Mouse (Mus musculus) heart, adult 9 months (tissue): ENCODE measurements at regions not wholly inside any gene's neighbourhood (a gene's known extent, or its start where the extent isn't known, plus 50 kb on each side); places are given as distances from the start of the nearest gene placed in this dataset.

Experiments used
- DNase-seq, 2 experiments: peaks; one replicate each; pipeline ENCODE4 v3.0.0; 2022; ENCODE audit warnings: low spot score in 2 of 2

DNA sequence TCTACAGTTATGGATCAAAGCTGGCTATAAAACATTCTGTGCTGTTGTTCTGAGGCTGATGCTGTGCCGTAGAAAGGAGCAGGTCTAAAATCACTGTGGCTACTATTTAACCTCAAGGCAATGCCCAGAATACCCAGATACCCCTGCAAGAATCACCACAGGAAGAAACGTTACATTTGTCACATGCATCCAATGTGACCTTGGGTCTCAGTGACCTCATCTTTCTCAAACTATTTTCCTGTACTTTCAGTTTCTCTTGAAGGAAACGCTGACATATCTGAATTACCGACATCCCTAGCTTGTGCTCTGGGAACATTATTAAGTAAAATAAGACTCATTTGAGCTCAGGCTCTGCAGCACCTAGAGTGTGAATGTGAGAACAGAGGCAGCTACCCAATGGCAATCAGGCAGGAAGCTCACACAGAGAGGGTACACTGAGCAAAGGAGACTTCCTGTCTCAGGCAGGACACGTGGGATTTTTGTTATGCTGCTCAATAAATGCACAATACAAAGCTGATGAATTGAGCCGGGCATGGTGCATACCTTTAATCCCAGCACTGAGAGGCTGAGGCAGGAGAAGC lies 436.7 kb upstream of the Jarid2 start:
- DNase-seq = peak in 1 of 2 experiments; percentile 28

DNA sequence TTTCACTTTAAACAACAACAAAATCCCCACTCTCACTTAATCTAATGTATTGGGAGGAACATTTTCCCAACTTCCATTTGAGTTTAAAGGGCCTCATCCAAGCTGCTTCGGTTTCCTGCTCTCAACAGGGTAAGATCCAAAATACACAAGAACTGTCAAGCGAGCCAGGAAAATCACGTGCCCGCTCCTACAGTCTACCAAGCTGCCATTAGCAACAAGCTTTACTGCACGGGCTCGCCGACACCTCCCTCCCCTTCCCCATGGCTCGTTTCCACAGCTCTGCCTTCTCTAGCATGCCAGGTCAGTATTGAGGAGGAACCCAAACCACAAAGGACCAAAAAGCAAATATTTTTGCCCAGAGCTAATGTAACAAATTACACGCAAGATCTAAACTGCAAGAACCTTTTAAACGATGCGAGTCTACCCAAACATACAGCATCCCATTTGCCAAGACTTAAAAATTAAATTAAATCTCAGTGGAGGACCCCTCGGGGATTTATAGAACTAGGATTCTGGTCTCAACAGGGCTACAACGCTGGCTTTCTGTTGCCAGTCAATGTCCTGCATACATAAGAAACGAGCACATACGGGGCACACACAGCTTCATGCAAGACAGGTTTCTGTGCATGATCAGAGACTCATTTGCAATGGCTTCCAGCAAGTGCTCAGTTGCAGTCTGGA lies 435.4 kb upstream of the Jarid2 start:
- DNase-seq = peak; percentile 79 to 83

DNA sequence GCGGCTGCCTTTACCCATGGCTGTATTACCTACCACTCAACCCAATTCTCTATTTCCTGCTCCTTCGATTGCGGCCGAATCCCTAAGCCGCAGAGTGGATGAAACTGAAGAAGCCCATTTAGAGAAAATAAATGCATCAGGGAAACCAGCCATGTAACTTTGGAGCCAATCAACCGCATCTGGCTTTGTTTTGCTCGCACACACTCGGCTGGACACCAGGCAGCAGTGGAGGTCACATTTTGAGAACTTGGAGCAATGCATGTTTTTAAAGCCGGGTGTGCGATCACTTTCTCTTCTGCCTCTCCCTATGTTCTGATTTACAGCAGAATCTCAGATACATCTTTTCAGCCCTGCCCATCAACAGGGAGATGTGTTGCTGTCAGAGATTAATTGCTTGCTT lies 433.7 kb upstream of the Jarid2 start:
- peak in 1 of 2 experiments; percentile 25 for DNase-seq

DNA sequence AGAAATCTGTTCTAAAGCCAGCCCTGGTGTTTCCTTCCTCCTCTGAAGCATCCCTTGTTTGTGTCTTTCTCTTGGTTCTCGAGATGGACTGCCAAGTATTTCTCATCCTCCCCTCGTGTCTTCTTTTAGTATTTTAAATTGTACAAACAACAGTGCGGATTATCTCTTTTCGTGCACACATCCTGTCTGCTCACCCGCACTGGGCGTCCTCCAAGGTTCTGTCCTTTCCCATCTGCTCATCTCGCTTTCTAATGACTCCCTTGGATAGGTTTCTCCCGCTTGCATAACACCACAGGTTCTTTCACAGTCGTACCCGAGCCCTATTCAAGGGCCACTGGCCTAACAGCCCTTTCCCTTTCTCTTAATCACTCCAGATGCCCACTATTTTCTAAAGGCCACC lies 428.7 kb upstream of the Jarid2 start:
- no peak for DNase-seq

DNA sequence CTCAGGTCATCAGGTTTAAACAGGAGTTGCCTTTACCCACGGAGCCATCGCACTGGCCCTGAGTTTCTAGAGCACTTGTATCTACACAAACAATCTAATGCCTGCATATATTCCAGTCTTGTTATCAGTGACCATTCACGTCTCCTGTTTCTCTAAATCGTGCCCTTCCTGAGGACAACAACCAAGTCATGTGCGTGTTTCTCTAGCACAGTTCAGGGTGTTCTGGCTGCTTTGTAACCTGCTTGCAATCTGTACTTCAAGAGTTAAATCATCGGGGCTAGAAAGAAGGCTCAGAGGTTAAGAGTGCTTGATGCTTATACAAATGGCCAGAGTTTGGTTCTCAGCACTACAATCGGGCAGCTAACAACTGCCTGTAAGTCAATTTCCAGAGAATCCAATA lies 428.1 kb upstream of the Jarid2 start:
- DNase-seq = no peak

DNA sequence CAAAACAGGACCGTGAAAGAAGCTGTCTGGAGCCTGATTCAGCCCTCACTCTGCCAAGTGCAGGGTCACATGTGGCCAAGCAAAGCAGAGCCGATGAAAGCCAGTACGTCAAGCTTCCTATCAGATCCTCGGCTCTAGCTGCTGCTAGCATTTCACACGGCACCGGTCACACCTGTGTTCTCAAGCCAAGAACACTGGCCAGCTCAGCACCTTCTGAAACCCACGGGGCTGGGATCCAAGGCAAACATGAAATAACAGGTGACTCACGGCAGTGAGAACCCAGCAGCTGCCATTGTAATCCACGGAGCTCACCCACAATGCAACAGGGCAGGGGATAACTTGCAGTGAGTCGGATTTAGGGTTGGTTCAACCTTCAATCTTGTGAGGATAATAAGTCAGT lies 427.3 kb upstream of the Jarid2 start:
- peak; percentile 79 to 87 for DNase-seq

DNA sequence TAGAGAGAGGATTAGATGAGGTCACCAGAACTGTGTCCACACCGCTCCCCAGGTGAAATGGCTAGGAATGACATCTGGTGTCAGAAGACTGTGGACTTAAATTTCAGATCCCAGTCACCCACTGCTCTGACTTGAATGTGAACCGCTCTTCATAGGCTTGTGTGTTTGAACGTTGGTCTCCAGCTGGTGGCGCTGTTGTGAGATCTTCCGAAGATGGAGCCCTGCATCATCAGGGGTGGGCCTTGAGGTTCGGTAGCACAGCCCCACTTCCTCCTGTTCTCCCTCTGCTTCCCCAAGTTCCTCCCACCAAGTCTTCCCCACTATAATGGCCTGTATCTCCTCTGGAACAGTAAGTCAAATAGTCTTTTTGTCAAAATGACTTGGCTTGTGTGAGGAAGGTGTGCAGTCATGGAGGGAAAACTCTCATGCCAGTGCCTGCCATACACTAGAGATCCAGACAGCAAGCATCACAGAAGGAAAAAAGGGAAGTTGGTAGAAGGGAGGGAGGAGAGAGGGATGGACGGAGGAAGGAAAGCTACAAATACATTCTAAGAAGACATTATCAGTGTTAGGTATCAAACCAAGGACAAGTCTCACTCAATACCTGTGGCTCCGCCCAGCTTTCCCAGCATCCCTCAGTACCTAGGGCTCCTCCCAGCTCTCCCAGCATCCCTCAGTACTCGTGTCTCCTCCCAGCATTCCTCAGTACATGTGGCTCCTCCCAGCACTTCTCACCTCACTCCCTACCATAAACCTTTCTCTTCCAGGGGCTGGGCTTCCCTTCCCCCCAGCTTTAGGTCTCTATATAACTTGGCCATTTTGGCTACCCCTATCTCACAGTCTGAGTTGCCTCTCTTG lies 423.9 kb upstream of the Jarid2 start:
- no peak for DNase-seq

DNA sequence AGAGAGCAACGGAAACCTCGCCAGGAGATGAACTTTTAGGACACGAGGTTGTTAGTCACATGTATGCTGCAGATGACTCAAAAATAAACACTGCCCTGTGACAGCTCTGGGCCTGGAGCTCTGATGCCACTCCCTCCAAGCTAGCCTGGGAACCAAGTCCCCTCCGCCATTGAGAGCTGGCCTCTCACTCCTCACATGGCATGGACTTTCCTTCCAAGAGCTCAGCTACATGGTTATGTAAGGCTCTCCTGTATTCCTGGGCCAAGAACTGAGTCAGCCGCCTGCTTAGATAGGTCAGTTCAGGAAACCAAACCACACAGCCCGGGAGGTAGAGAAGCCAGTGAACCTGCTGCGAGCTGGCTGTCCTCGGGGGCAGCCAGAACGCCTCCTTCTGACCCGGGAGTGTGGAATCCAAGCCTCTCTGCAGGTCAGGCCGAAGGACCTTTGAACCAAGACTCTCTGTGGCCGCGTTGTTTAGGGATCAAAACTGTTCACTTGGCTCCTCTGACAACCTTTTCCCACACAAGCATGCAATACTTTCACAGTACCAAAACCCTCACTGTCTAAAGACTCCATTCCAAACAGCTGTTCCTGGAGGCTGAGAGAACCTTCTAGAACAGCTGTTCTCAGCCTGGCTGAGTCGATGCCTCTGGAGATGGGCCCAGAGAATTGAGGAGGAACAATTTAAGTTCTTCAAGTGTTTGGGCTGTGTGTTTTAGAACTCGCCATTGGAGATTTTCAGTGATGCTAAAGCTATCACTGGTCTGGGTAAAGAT lies 422.8 kb upstream of the Jarid2 start:
- peak; percentile 93 to 96 for DNase-seq

DNA sequence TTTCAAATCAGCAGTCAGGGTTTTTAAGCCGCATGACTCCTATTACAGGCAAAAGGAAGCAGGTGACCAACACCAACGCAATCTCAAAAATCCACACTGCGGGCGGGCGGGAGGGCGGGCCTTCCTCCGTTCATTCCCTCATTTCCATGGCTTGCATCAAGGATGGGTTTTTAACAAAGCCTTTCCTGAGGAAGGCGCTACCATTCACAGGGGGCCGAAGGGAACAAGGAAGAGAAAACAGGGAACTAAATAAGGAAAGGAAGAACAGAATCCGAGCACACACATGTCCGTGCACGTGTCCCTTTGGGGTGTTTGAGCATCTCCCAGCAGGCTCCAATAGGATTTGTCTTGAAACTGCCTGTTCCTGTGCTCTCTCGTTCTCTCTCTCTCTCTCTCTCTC lies 421.0 kb upstream of the Jarid2 start:
- peak in 1 of 2 experiments; percentile 30 for DNase-seq

DNA sequence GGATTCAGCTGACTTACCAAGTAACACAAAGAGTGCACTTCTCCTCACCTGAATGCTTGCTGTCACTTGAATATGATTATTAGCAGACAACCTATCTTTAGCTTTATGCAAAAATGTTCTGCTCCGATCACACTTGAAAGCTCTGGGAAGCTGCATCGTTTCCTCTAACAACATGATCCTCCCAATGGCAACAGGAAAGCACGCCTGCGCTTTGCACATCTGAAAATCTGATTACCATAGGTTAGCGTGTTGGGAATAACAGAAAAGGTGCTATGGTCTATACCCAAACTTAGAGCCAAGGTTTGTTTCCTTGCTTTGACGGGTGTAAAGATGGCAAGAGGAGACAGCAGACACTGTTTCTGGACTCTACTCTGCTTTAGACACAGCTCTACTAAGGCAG lies 417.0 kb upstream of the Jarid2 start:
- DNase-seq = peak in 1 of 2 experiments; percentile 41

DNA sequence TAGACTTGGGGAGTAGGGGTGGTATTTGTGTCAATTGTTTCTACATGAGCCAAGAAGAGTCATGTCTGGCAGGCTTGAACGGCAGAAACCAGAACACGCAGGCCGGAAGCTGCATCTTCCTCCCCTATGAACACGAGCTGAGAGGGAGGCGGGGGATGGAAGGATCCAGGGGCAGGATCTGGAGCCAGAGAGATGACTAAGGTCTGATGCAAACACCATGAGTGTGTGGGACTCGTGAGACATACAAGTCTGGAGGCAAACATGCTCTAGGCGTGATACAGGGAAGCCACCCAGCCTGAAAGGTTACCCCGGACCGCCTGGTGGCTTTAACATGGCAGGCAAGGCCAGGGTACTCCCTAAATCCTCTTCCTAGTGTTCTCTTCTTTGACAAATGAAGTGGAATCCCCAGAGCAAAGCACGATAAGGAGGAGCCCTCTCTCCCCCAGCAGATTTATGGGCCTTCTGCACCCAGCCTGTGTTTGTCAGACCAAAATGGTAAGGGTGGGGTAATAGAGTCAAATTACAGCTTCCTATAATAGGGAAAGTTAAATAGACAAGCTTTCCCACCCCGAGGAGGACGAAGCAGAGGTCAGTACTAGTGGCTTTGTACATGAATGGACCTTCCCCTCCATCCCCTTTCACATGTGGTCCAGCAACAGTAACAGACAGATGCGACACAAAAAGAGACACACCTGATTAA lies 412.4 kb upstream of the Jarid2 start:
- peak; percentile 69 to 71 for DNase-seq

DNA sequence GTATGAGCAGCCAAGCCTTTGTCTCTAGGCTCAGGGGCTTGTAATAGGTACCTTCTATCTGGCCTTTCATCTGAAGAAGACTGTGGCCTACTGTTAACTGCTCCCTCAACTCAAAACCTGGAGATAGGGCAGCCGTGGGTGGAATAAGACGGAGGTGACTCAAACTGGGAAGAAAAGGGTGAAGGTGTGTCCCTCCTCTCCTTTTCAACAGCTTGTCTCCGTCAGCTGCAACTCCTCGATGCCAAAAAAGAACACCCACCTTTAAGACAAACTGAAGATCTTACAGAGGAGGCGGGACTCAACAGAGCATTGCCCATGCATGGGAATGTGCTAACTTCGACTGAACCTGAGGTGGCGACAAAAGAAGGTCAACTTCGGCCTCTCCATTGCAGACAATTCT lies 411.7 kb upstream of the Jarid2 start:
- no peak for DNase-seq

DNA sequence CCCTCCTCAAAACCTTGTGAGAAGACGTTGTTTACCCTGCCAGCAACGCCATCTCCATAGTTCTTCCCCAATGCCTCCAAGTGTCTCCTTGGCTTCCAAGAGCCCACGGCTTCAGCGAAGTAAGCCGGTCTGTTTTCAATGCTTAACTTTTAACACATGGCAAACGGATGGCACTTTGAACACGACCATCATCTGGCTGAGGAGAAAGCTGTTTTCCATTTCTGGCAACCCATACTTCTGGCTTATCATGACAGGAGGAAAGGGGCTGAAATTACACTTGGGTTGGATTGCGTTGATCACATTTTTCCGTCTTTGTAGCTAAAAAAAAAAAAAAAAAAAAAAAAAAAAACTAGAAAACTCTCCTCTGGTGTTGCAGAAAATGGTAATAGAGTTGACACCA lies 410.2 kb upstream of the Jarid2 start:
- DNase-seq = no peak

DNA sequence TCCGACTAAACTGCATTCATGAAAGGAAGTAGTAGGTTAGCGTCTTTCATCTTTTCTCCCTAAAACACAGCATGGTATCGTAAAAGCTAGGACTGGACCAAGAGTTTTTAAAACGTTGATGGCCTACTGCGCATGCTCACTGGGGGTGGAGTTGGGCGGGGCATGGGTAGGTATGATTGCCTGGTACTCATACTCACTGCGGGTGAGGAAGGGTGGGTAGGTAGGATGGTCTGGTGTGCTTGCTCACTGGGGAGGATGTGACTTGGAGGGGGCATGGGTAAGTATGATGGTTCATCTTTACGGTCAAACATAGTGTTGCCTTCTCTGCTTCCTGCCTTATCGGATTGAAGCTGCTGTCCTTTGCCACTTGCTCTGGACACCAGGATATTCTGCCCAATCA lies 409.8 kb upstream of the Jarid2 start:
- DNase-seq = no peak

DNA sequence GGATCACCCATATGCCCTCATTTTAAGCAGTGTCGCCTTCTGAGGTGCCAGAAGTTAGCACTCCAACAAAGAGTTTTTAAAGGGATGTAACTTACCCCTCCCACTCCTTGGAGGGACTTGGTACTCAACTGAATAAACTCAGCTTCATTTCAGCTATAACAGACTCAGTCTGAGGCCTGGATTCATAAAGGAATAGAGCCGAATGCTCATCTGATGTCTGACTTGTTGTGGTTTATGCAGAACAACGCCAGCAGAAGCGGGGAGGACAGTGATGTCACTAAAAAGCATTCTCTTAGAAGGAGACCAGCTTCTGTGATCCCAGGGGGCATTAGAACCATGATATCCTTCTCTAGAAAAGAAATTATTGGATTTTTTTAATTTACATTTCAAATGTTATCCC lies 409.0 kb upstream of the Jarid2 start:
- no peak for DNase-seq

DNA sequence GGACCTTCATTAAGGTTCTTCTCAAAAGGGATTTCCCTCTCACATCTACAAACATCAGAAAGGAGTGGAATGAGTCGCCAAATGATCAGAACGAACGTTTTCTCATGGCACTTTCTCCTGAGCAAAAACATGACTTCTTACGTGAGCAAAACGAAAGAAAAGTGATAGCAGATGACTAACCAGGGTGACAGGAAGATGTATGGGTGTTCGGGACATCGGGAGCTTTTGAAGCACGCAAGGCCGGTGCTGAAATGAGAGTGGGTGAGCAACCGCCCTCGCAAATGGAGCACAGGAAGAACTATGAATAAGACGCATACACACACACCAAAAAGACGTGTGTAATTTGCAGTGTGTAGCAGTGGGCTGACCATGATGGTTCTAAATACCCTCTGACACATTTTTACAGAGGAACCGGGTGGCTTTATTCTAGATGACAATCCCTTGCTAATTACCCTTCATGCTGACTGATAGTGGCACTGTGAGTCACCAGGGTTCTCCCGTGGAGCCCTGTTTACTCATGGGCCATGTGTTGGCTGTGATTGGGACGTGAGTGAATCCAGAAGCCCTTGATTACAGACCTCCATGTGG lies 408.2 kb upstream of the Jarid2 start:
- DNase-seq = no peak

DNA sequence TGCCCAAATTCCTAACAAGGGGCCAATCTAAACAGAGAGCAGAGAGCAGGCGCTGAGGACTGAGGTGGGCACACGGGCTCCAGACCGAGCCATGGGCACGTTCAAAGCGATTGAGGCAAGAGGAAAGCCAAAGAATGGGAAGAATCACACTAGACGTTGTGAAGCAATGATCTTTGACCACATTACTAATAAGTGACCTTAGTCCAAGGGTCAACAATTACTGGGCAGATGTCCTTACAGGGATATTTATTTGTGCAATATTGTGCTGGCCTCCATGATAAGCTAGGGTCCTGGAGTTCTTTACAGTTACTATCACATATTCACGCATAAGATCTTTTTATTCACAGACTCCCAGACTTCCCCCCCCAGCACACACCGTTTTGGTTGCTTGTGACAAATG lies 400.9 kb upstream of the Jarid2 start:
- no peak for DNase-seq

DNA sequence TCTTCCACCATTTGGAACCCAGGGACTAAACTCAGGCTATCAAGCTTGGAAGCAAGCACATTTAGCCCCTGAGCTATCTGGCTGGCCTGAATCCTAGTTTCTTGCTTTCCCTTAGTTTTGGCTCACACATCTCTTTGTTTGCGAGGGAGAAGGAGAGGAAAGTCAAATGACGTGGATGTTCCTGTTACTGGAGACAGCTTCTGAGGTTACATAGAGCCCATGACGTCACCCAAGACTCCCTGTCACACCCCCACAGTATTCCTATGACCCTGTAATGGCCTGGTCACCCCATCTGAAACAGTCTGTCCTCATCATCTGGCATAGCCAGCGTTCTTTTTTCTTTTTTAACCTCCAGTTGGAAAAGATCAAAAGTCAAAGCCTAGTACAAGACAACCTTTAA lies 400.1 kb upstream of the Jarid2 start:
- DNase-seq = peak; percentile 61 to 67

DNA sequence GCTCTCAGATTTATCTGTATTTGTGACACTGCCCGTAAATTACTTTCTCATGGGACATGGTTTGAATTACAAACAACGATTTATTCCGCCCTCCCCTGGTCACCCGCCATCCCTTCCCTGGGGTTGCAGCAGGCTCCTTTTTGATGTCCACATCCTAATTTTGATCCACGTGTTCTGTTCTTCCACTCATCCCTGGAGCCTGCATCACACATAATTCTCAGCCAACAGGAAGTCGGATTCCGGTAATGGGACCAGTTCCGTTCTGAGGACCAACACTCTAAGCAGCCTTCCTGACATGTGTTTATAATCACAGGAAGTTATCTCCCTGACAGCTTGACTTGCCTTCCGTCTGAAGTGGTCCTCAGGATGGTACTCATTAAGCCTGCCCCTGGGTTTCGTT lies 399.6 kb upstream of the Jarid2 start:
- DNase-seq = peak; percentile 56 to 70

DNA sequence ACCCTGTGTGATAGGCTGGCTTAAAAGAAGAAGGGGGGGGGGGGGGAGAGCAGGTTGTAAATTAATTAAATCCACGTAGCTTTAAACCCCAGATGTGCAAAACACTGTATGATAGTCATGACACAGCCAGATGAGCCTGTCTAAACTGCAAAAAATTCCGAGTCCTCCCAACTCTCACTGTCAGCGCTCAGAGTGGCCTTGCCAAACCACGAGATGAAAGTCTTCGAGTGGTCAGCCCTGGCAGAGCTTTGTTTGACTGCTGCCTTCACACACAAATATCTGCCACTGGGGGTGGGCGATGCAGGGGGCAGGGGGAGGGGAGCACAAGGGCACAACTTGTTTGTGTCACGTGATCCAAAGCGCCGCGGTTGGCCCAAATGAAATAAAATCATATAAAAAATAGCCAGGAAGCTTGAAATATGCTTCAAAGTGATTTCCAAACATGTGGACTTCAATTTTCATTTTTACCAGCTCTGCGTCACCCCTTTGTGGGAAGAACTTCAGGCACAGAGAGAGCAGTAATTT lies 396.5 kb upstream of the Jarid2 start:
- DNase-seq = no peak
